Mouse (Mus musculus): ENCODE measurements at regions not wholly inside any gene's neighbourhood (a gene's known extent, or its start where the extent isn't known, plus 50 kb on each side); places are given as distances from the start of the nearest gene placed in this dataset.

GRCm38 (mm10) chr19:54948359-54949127, 178.5 kb downstream of the Gpam start:
- Histone ChIP-seq H3K27ac (ENCODE audit: low read depth, low read length) (no peak overlapping the region), H3K9me3 (replicated peaks; ENCODE audit: control insufficient read depth, low read length) (no peaks in the 10 kb centered on the region), H3K27me3 (replicated peaks; ENCODE audit: control insufficient read depth, insufficient read depth, low read length) (no peaks in the 10 kb centered on the region), H3K4me2 (ENCODE audit: low read length) (no peak overlapping the region), H3K4me1 (ENCODE audit: control insufficient read depth, insufficient read depth, low read length) (no peaks in the 10 kb centered on the region), H3K4me3 (ENCODE audit: low read depth, low read length) (no peak overlapping the region), H3K9ac (ENCODE audit: low read length) (no peak overlapping the region), H3K36me3 (ENCODE audit: control insufficient read depth, insufficient read depth, low read length) (no peaks in the 10 kb centered on the region)
- DNase-seq (ENCODE audit: low spot score) (peak; percentile 34), ATAC-seq (peak; percentile 32; the same call in 1 of the 2 replicates)
- 60% methylated on average over 7 of the region's 7 CpGs for WGBS

- DNase-seq (ENCODE audit: low spot score) (no peak), ATAC-seq (no peak)
- Histone ChIP-seq H3K4me1 (ENCODE audit: control insufficient read depth, insufficient read depth, low read length) (no peaks in the 10 kb centered on the region), H3K27me3 (replicated peaks; ENCODE audit: control insufficient read depth, insufficient read depth, low read length) (no peaks in the 10 kb centered on the region), H3K4me3 (ENCODE audit: low read depth, low read length) (no peak overlapping the region), H3K27ac (ENCODE audit: low read depth, low read length) (no peak overlapping the region), H3K9ac (ENCODE audit: low read length) (no peak overlapping the region), H3K36me3 (ENCODE audit: control insufficient read depth, insufficient read depth, low read length) (no peaks in the 10 kb centered on the region), H3K9me3 (replicated peaks; ENCODE audit: control insufficient read depth, low read length) (no peaks in the 10 kb centered on the region), H3K4me2 (ENCODE audit: low read length) (no peak overlapping the region)
- 93% methylated on average over 3 of the region's 3 CpGs for WGBS
These were observed 179.5 kb downstream of the Gpam start for GRCm38 (mm10) chr19:54947583-54947982.

DNA sequence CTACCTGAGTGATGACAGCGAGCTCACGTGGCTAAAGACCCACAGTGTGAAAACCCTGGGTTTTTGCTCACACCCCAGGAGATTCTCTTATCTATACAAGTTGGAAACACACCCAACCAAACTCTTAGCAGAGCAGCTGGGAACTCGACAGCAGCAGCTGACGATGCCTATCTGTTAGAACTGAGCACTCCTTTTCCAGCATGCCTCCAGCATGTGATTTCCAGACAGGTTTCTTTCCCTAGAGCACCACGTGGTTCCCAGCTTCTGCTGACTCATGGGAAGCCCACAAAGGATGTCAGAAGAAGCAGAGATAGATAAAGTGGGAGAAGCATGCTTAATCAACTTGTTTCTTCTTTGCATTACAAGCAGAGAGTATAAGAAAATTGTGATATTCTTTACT, 194.5 kb downstream of the Gpam start:
- no peaks in the 10 kb centered on the region for H3K27me3 ChIP-seq (replicated peaks; ENCODE audit: control insufficient read depth, insufficient read depth, low read length)
- H3K27ac ChIP-seq (ENCODE audit: low read depth, low read length), result no peak overlapping the region
- 77% methylated on average over 5 of the region's 5 CpGs for WGBS
- H3K9ac ChIP-seq (ENCODE audit: low read length), result no peak overlapping the region
- no peak for DNase-seq (ENCODE audit: low spot score)
- no peak for ATAC-seq
- no peak overlapping the region for H3K4me2 ChIP-seq (ENCODE audit: low read length)
- H3K36me3 ChIP-seq (ENCODE audit: control insufficient read depth, insufficient read depth, low read length), result no peaks in the 10 kb centered on the region
- no peaks in the 10 kb centered on the region for H3K4me1 ChIP-seq (ENCODE audit: control insufficient read depth, insufficient read depth, low read length)
- no peak overlapping the region for H3K4me3 ChIP-seq (ENCODE audit: low read depth, low read length)
- H3K9me3 ChIP-seq (replicated peaks; ENCODE audit: control insufficient read depth, low read length), result no peaks in the 10 kb centered on the region

DNA sequence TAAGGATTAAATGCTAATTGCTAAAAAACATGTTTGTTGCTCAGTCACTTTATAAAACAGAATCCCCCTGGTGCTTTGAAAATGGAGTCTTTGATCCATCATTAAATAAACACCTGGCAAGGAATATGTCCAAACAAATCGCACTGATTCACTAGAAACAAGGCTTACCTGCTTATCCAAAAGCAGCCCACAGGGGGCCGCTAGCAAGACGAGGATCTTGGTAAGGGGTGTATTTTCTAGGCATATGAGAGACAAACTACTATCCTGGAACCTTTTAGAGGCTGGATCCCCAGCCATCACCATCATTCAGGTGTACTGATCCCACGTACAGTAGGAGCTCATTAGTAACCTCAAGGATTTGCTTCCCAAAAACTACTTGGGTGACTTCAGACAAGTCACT, 201.2 kb downstream of the Gpam start:
- ATAC-seq, result no peak
- DNase-seq (ENCODE audit: low spot score), result no peak
- no peak overlapping the region for H3K4me2 ChIP-seq (ENCODE audit: low read length)

GRCm38 (mm10) chr19:54919597-54919996, 207.4 kb downstream of the Gpam start:
- no peak for DNase-seq (ENCODE audit: low spot score)
- 52% methylated on average over 6 of the region's 6 CpGs for WGBS
- no peaks in the 10 kb centered on the region for H3K9me3 ChIP-seq (replicated peaks; ENCODE audit: control insufficient read depth, low read length)
- no peaks in the 10 kb centered on the region for H3K4me1 ChIP-seq (ENCODE audit: control insufficient read depth, insufficient read depth, low read length)
- H3K27ac ChIP-seq (ENCODE audit: low read depth, low read length), result no peak overlapping the region
- H3K27me3 ChIP-seq (replicated peaks; ENCODE audit: control insufficient read depth, insufficient read depth, low read length), result no peaks in the 10 kb centered on the region
- no peak overlapping the region for H3K4me2 ChIP-seq (ENCODE audit: low read length)
- no peak overlapping the region for H3K4me3 ChIP-seq (ENCODE audit: low read depth, low read length)
- ATAC-seq, result no peak
- no peaks in the 10 kb centered on the region for H3K36me3 ChIP-seq (ENCODE audit: control insufficient read depth, insufficient read depth, low read length)
- H3K9ac ChIP-seq (ENCODE audit: low read length), result no peak overlapping the region

More for the DNA sequence above, 201.2 kb downstream of the Gpam start:
- no peaks in the 10 kb centered on the region for H3K36me3 ChIP-seq (ENCODE audit: control insufficient read depth, insufficient read depth, low read length)
- no peaks in the 10 kb centered on the region for H3K4me1 ChIP-seq (ENCODE audit: control insufficient read depth, insufficient read depth, low read length)
- no peaks in the 10 kb centered on the region for H3K27me3 ChIP-seq (replicated peaks; ENCODE audit: control insufficient read depth, insufficient read depth, low read length)
- no peaks in the 10 kb centered on the region for H3K9me3 ChIP-seq (replicated peaks; ENCODE audit: control insufficient read depth, low read length)
- no peak overlapping the region for H3K4me3 ChIP-seq (ENCODE audit: low read depth, low read length)
- 67% methylated on average over 4 of the region's 4 CpGs for WGBS
- no peak overlapping the region for H3K9ac ChIP-seq (ENCODE audit: low read length)
- no peak overlapping the region for H3K27ac ChIP-seq (ENCODE audit: low read depth, low read length)

- Histone ChIP-seq H3K4me1 (ENCODE audit: control insufficient read depth, insufficient read depth, low read length) (no peaks in the 10 kb centered on the region), H3K9me3 (replicated peaks; ENCODE audit: control insufficient read depth, low read length) (no peaks in the 10 kb centered on the region), H3K27ac (ENCODE audit: low read depth, low read length) (no peak overlapping the region), H3K9ac (ENCODE audit: low read length) (no peak overlapping the region), H3K36me3 (ENCODE audit: control insufficient read depth, insufficient read depth, low read length) (no peaks in the 10 kb centered on the region), H3K4me2 (ENCODE audit: low read length) (no peak overlapping the region), H3K27me3 (replicated peaks; ENCODE audit: control insufficient read depth, insufficient read depth, low read length) (no peaks in the 10 kb centered on the region), H3K4me3 (ENCODE audit: low read depth, low read length) (no peak overlapping the region)
- DNase-seq (ENCODE audit: low spot score) (no peak), ATAC-seq (no peak)
- 76% methylated on average over 5 of the region's 5 CpGs for WGBS
These were observed 233.4 kb downstream of the Gpam start for GRCm38 (mm10) chr19:54893622-54894021.

GRCm38 (mm10) chr19:54867078-54867477, 260.0 kb downstream of the Gpam start:
- Histone ChIP-seq H3K4me2 (ENCODE audit: low read length) (no peak overlapping the region), H3K36me3 (ENCODE audit: control insufficient read depth, insufficient read depth, low read length) (no peaks in the 10 kb centered on the region), H3K9me3 (replicated peaks; ENCODE audit: control insufficient read depth, low read length) (no peaks in the 10 kb centered on the region), H3K27me3 (replicated peaks; ENCODE audit: control insufficient read depth, insufficient read depth, low read length) (no peaks in the 10 kb centered on the region), H3K27ac (ENCODE audit: low read depth, low read length) (no peak overlapping the region), H3K9ac (ENCODE audit: low read length) (no peak overlapping the region), H3K4me3 (ENCODE audit: low read depth, low read length) (no peak overlapping the region), H3K4me1 (ENCODE audit: control insufficient read depth, insufficient read depth, low read length) (no peaks in the 10 kb centered on the region)
- ATAC-seq, result no peak
- 91% methylated on average over 4 of the region's 4 CpGs for WGBS
- DNase-seq (ENCODE audit: low spot score), result no peak

DNA sequence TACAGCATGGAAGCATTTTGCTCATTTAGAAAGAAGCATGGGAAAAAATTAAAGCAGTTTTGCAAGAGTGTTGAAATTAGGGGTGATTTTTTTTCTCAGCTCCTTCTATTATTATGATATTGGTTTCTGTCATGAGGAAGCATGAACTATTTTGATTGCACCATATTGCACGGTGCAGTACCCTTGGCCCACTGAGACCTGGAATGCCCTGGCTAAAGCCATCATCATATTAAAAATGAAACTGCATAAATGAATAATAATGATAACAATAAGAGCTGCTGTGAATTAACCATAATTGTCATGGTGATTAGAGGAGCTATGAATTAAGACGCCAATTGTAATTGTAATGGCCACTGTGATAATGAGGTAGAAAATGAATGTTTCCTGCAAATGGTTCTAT, 271.8 kb downstream of the Gpam start:
- Histone ChIP-seq H3K36me3 (ENCODE audit: control insufficient read depth, insufficient read depth, low read length) (no peaks in the 10 kb centered on the region), H3K4me2 (ENCODE audit: low read length) (no peak overlapping the region), H3K9me3 (replicated peaks; ENCODE audit: control insufficient read depth, low read length) (no peaks in the 10 kb centered on the region), H3K9ac (ENCODE audit: low read length) (no peak overlapping the region), H3K4me1 (ENCODE audit: control insufficient read depth, insufficient read depth, low read length) (no peaks in the 10 kb centered on the region), H3K4me3 (ENCODE audit: low read depth, low read length) (no peak overlapping the region), H3K27me3 (replicated peaks; ENCODE audit: control insufficient read depth, insufficient read depth, low read length) (no peaks in the 10 kb centered on the region), H3K27ac (ENCODE audit: low read depth, low read length) (no peak overlapping the region)
- 73% methylated on average over 2 of the region's 2 CpGs for WGBS
- ATAC-seq (no peak), DNase-seq (ENCODE audit: low spot score) (peak; percentile 2)

GRCm38 (mm10) chr19:54838231-54838630, 288.8 kb downstream of the Gpam start:
- DNase-seq (ENCODE audit: low spot score), result no peak
- H3K4me2 ChIP-seq (ENCODE audit: low read length), result no peak overlapping the region
- 77% methylated on average over 3 of the region's 3 CpGs for WGBS
- H3K27ac ChIP-seq (ENCODE audit: low read depth, low read length), result no peak overlapping the region
- no peaks in the 10 kb centered on the region for H3K36me3 ChIP-seq (ENCODE audit: control insufficient read depth, insufficient read depth, low read length)
- H3K27me3 ChIP-seq (replicated peaks; ENCODE audit: control insufficient read depth, insufficient read depth, low read length), result no peaks in the 10 kb centered on the region
- H3K4me3 ChIP-seq (ENCODE audit: low read depth, low read length), result no peak overlapping the region
- H3K9me3 ChIP-seq (replicated peaks; ENCODE audit: control insufficient read depth, low read length), result no peaks in the 10 kb centered on the region
- H3K4me1 ChIP-seq (ENCODE audit: control insufficient read depth, insufficient read depth, low read length), result no peaks in the 10 kb centered on the region
- ATAC-seq, result no peak
- no peak overlapping the region for H3K9ac ChIP-seq (ENCODE audit: low read length)

Measured in forebrain, embryonic 14.5 days (tissue).